In the genomic region with DNA sequence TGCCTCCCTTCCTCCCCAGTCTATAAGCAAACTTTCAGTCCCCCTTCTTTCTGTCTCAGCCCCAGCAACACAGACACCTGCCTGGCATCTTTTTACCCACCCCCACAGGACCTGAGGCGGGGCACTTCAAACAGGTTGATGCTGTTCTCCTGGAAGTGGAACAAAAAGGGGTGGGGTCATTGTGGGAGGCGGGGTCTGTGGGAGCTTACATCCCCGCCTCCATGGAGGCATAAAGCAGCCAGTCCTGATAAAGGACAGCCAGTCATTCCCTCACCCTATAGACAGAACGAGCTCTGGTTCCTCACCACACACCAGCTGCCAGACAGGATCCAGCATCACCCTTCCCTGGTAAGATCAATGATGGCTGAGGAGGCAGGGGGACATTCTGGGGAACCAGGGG, we compare ENCODE assay signal across 23 mouse cellular contexts. TPM values are rescaled to one million over a fixed set of nuclear protein-coding genes. Genes with fewer than 3 reads are reported as not detected.
DNase-seq lines count a peak whose midpoint lies in the region; ATAC-seq lines count a peak whose summit lies in the region.
"Had no signal": no experiment of that assay in that cellular context is flagged by ENCODE, and none has a peak within 500 bp of the region (broad histone marks: within the 10 kb centered on the region; RNA-seq: fewer than 3 reads in every experiment).

Gene Gsdma (plus strand): TSS at position 261 of the 400 bp plus-strand sequence.

- peaks cover 5% of the 10 kb centered on the region for H3K27me3 ChIP-seq in embryonic facial prominence, embryonic 14.5 days (replicated peaks; ENCODE audit: control insufficient read depth, insufficient read depth, low read length)
- H3K27me3 ChIP-seq in embryonic facial prominence, embryonic 10.5 days (replicated peaks; ENCODE audit: low read depth, poor library complexity, severe bottlenecking): peaks cover 37% of the 10 kb centered on the region
- no peaks in the 10 kb centered on the region for H3K27me3 ChIP-seq in stomach, embryonic 14.5 days (ENCODE audit: control insufficient read depth, insufficient read depth, low read length)

- ATAC-seq in embryonic facial prominence, embryonic 14.5 days (ENCODE audit: low read depth): no peak
- ATAC-seq in stomach, embryonic 14.5 days (ENCODE audit: insufficient number of reproducible peaks, insufficient read depth, low FRiP score, low read depth): 0 out of 2 replicates have a peak, but pooled peaks have one; percentile 49
- ATAC-seq: CD4-positive, CD25-positive, alpha-beta regulatory T cell, adult 4 months; forebrain, embryonic 14.5 days had no signal

- 28% methylated on average over 4 of the region's 4 CpGs for WGBS in embryonic facial prominence, embryonic 14.5 days
- WGBS in embryonic facial prominence, embryonic 10.5 days: 25% methylated on average over 4 of the region's 4 CpGs
- WGBS in stomach, embryonic 14.5 days: 25% methylated on average over 4 of the region's 4 CpGs

- H3K4me1 ChIP-seq in embryonic facial prominence, embryonic 14.5 days (ENCODE audit: control insufficient read depth, insufficient read depth, low read length): no peaks in the 10 kb centered on the region
- H3K4me1 ChIP-seq in embryonic facial prominence, embryonic 10.5 days: no peaks in the 10 kb centered on the region
- no peaks in the 10 kb centered on the region for H3K4me1 ChIP-seq in stomach, embryonic 14.5 days (ENCODE audit: control insufficient read depth, insufficient read depth, low read length)
- H3K4me1 ChIP-seq: embryonic facial prominence, embryonic 13.5 days; heart, embryonic 12.5 days had no signal

- H3K9ac ChIP-seq in embryonic facial prominence, embryonic 14.5 days (ENCODE audit: low read depth, low read length): no peak within 1 kb of the TSS
- no peak within 1 kb of the TSS for H3K9ac ChIP-seq in stomach, embryonic 14.5 days (replicated peaks; ENCODE audit: low read depth, low read length)
- H3K9ac ChIP-seq: embryonic facial prominence, embryonic 13.5 days; heart, embryonic 12.5 days; hindbrain, embryonic 14.5 days had no signal

- DNase-seq in embryonic facial prominence, embryonic 14.5 days (ENCODE audit: low spot score): peak; percentile 10
- DNase-seq in embryonic facial prominence, embryonic 10.5 days (ENCODE audit: low spot score): no peak
- DNase-seq in retina, postnatal 1 day: peak; percentile 15
- DNase-seq in retina, embryonic 14.5 days (ENCODE audit: low spot score): no peak
- DNase-seq in neural tube, embryonic 10.5 days (ENCODE audit: extremely low spot score, low spot score): no peak
- DNase-seq in left cerebral cortex, adult 11 months (ENCODE audit: low spot score): no peak
- DNase-seq: adrenal gland, postnatal 14 days; B cell, adult 2 months; cerebellum, adult 11-12 months; cerebellum, adult 9-10 months; cerebellum, postnatal 25 days; gastrocnemius, adult 2 months; gastrocnemius, postnatal 25 days had no signal

- H3K9me3 ChIP-seq in embryonic facial prominence, embryonic 14.5 days (ENCODE audit: control insufficient read depth, low read length): no peaks in the 10 kb centered on the region
- no peaks in the 10 kb centered on the region for H3K9me3 ChIP-seq in embryonic facial prominence, embryonic 10.5 days
- H3K9me3 ChIP-seq in stomach, embryonic 14.5 days (ENCODE audit: control insufficient read depth, low read depth, low read length): no peaks in the 10 kb centered on the region
- H3K9me3 ChIP-seq: embryonic facial prominence, embryonic 13.5 days; forebrain, embryonic 10.5 days; heart, embryonic 12.5 days; hindbrain, embryonic 10.5 days had no signal

- no peaks in the 10 kb centered on the region for H3K36me3 ChIP-seq in embryonic facial prominence, embryonic 14.5 days (ENCODE audit: control insufficient read depth, insufficient read depth, low read length)
- no peaks in the 10 kb centered on the region for H3K36me3 ChIP-seq in embryonic facial prominence, embryonic 10.5 days (replicated peaks)
- no peaks in the 10 kb centered on the region for H3K36me3 ChIP-seq in stomach, embryonic 14.5 days (ENCODE audit: control insufficient read depth, insufficient read depth, low read length)
- H3K36me3 ChIP-seq: embryonic facial prominence, embryonic 13.5 days; forebrain, embryonic 10.5 days; heart, embryonic 12.5 days; hindbrain, embryonic 10.5 days had no signal

- no peak within 1 kb of the TSS for H3K27ac ChIP-seq in embryonic facial prominence, embryonic 14.5 days (replicated peaks; ENCODE audit: low read depth, low read length)
- H3K27ac ChIP-seq in embryonic facial prominence, embryonic 10.5 days (replicated peaks): no peak within 1 kb of the TSS
- no peak within 1 kb of the TSS for H3K27ac ChIP-seq in stomach, embryonic 14.5 days (ENCODE audit: low read length)
- H3K27ac ChIP-seq: embryonic facial prominence, embryonic 13.5 days; forebrain, embryonic 10.5 days; gastrocnemius, adult 2 months; hindbrain, embryonic 10.5 days; hindbrain, embryonic 14.5 days had no signal

- H3K4me3 ChIP-seq in embryonic facial prominence, embryonic 14.5 days (ENCODE audit: low read depth, low read length): no peak within 1 kb of the TSS
- H3K4me3 ChIP-seq in embryonic facial prominence, embryonic 10.5 days: no peak within 1 kb of the TSS
- H3K4me3 ChIP-seq in stomach, embryonic 14.5 days (ENCODE audit: low read depth, low read length): no peak within 1 kb of the TSS
- H3K4me3 ChIP-seq: embryonic facial prominence, embryonic 13.5 days; erythroblast, embryonic 14.5 days; forebrain, embryonic 10.5 days; gastrocnemius, adult 2 months; heart, embryonic 12.5 days; hindbrain, embryonic 10.5 days had no signal

- no peak within 1 kb of the TSS for H3K4me2 ChIP-seq in embryonic facial prominence, embryonic 14.5 days (ENCODE audit: low read depth, low read length)
- H3K4me2 ChIP-seq in stomach, embryonic 14.5 days (replicated peaks; ENCODE audit: low read depth, low read length): no peak within 1 kb of the TSS
- H3K4me2 ChIP-seq: embryonic facial prominence, embryonic 13.5 days; heart, embryonic 12.5 days; hindbrain, embryonic 14.5 days had no signal

RNA-seq across cellular contexts. Expression of gene Gsdma, which starts in this region (rescaled TPM):
- polyA plus RNA-seq in embryonic facial prominence, embryonic 14.5 days (2014; fragmentation: Nextera tagmentation; extraction: Ambion mirVana): 0.64 and 2.0 TPM in 2 replicates
- not detected in 2 replicates for polyA plus RNA-seq in embryonic facial prominence, embryonic 10.5 days (2016; fragmentation: Nextera tagmentation; extraction: Ambion mirVana)
- polyA plus RNA-seq in stomach, embryonic 14.5 days (2014; fragmentation: Nextera tagmentation; extraction: Ambion mirVana): 0.12 TPM in 1 of 2 replicates, not detected in the other
- polyA plus RNA-seq: erythroblast, embryonic 14.5 days; forebrain, embryonic 10.5 days; forebrain, embryonic 14.5 days; heart, embryonic 12.5 days; heart, embryonic 16.5 days; hindbrain, embryonic 14.5 days had no signal

Comparison
In these comparisons a context has a peak if more than half of its experiments do, and no peak if none do; other contexts are left out.
1. DNase-seq: peak in embryonic facial prominence, embryonic 14.5 days (single experiment) and retina, postnatal 1 day (single experiment); none in embryonic facial prominence, embryonic 10.5 days (single experiment), retina, embryonic 14.5 days (single experiment), neural tube, embryonic 10.5 days (single experiment) and left cerebral cortex, adult 11 months (single experiment).
2. Peak in ATAC-seq in stomach, embryonic 14.5 days; RNA of the gene not detected or under 1 TPM.